25 mouse cellular contexts compared by ENCODE assay signal in the genomic region with DNA sequence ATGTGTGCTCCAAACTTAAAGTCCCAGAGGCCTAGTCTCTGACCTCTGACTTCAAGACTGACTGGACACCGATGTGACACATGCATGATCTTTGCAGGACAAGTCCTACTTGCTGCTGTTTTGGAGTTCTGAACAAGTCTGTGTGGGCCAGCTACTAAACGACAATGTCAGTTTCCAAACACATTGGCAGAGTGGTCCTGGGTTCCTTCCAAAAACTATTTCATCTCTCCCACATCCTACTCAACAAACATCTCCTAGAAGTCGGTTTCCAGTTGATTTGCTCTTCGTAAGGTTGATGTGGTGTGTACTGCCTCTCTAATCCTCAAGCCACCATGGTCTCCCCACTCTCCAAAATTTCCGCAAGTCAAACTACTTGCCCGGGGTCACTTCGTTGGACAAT.
DNase-seq lines count a peak whose midpoint lies in the region; ATAC-seq and TF ChIP-seq lines count a peak whose summit lies in the region.
"Had no signal": no experiment of that assay in that cellular context is flagged by ENCODE, and none has a peak within 500 bp of the region (broad histone marks: within the 10 kb centered on the region; RNA-seq: fewer than 3 reads in every experiment).

No protein-coding gene starts in this region.

- WGBS in forebrain, embryonic 14.5 days = 81% methylated on average over 7 of the region's 7 CpGs
- 74% methylated on average over 7 of the region's 7 CpGs for WGBS in forebrain, postnatal 0 days
- WGBS in hindbrain, embryonic 14.5 days = 88% methylated on average over 7 of the region's 7 CpGs
- 89% methylated on average over 7 of the region's 7 CpGs for WGBS in hindbrain, embryonic 11.5 days
- WGBS in thymus, adult 2 months = 93% methylated on average over 7 of the region's 7 CpGs

- H3K9me3 ChIP-seq in forebrain, embryonic 14.5 days (replicated peaks; ENCODE audit: control insufficient read depth, low read length) = no peaks in the 10 kb centered on the region
- H3K9me3 ChIP-seq in forebrain, postnatal 0 days (ENCODE audit: low read length) = no peaks in the 10 kb centered on the region
- H3K9me3 ChIP-seq in hindbrain, embryonic 14.5 days (ENCODE audit: control insufficient read depth, low read length) = no peaks in the 10 kb centered on the region
- H3K9me3 ChIP-seq in hindbrain, embryonic 11.5 days (ENCODE audit: control insufficient read depth, low read length) = no peaks in the 10 kb centered on the region
- H3K9me3 ChIP-seq: embryonic facial prominence, embryonic 10.5 days; embryonic facial prominence, embryonic 15.5 days; hindbrain, embryonic 10.5 days; kidney, embryonic 15.5 days; limb, embryonic 12.5 days; liver, embryonic 15.5 days; neural tube, embryonic 12.5 days had no signal

- 0 out of 2 replicates have a peak overlapping the region, but pooled peaks have one; percentile 39 for H3K27ac ChIP-seq in forebrain, embryonic 14.5 days (ENCODE audit: low read depth, low read length)
- no peak overlapping the region for H3K27ac ChIP-seq in forebrain, postnatal 0 days (ENCODE audit: low read depth, low read length)
- H3K27ac ChIP-seq in hindbrain, embryonic 14.5 days = peak overlapping the region; percentile 43; the same call in 1 of the 2 replicates
- no peak overlapping the region for H3K27ac ChIP-seq in hindbrain, embryonic 11.5 days (ENCODE audit: low read depth, low read length)
- H3K27ac ChIP-seq in left cerebral cortex, adult 2 months = peak overlapping the region; percentile 71
- H3K27ac ChIP-seq in thymus, adult 2 months (ENCODE audit: control insufficient read depth, insufficient read depth, low read length) = no peak overlapping the region
- H3K27ac ChIP-seq: embryonic facial prominence, embryonic 10.5 days; embryonic facial prominence, embryonic 15.5 days; hindbrain, embryonic 10.5 days; kidney, embryonic 15.5 days; limb, embryonic 12.5 days; liver, embryonic 15.5 days; neural tube, embryonic 12.5 days; stomach, postnatal 0 days had no signal

- no peak overlapping the region for H3K9ac ChIP-seq in forebrain, embryonic 14.5 days (ENCODE audit: low read length)
- no peak overlapping the region for H3K9ac ChIP-seq in forebrain, postnatal 0 days
- no peak overlapping the region for H3K9ac ChIP-seq in hindbrain, embryonic 14.5 days
- H3K9ac ChIP-seq in hindbrain, embryonic 11.5 days (ENCODE audit: low read depth, low read length) = no peak overlapping the region
- H3K9ac ChIP-seq: embryonic facial prominence, embryonic 15.5 days; kidney, embryonic 15.5 days; liver, embryonic 15.5 days; lung, embryonic 14.5 days; neural tube, embryonic 12.5 days had no signal

- H3K4me2 ChIP-seq in forebrain, embryonic 14.5 days (ENCODE audit: low read length) = no peak overlapping the region; the same call in 1 of the 2 replicates
- H3K4me2 ChIP-seq in forebrain, postnatal 0 days (ENCODE audit: low read depth) = no peak overlapping the region
- no peak overlapping the region for H3K4me2 ChIP-seq in hindbrain, embryonic 14.5 days (replicated peaks)
- no peak overlapping the region for H3K4me2 ChIP-seq in hindbrain, embryonic 11.5 days (replicated peaks; ENCODE audit: low read depth, low read length)
- H3K4me2 ChIP-seq: embryonic facial prominence, embryonic 15.5 days; kidney, embryonic 15.5 days; limb, embryonic 12.5 days; liver, embryonic 15.5 days; lung, embryonic 14.5 days; neural tube, embryonic 12.5 days had no signal

- no peak for TF ChIP-seq CTCF in forebrain, postnatal 0 days (IDR thresholded peaks at IDR 0.05; ENCODE audit: low read depth)
- TF ChIP-seq CTCF in left cerebral cortex, adult 2 months (IDR thresholded peaks at IDR 0.05) = no peak
- no peak for TF ChIP-seq CTCF in thymus, adult 2 months (IDR thresholded peaks at IDR 0.05; ENCODE audit: borderline replicate concordance, control insufficient read depth, extremely low read depth, insufficient read depth, low read length, poor library complexity)

- ATAC-seq in forebrain, embryonic 14.5 days = no peak
- ATAC-seq in forebrain, postnatal 0 days = no peak
- no peak for ATAC-seq in hindbrain, embryonic 14.5 days (ENCODE audit: low FRiP score)
- ATAC-seq in hindbrain, embryonic 11.5 days (ENCODE audit: low FRiP score) = no peak

- no peaks in the 10 kb centered on the region for H3K27me3 ChIP-seq in forebrain, embryonic 14.5 days (replicated peaks; ENCODE audit: control insufficient read depth, insufficient read depth, low read length)
- no peaks in the 10 kb centered on the region for H3K27me3 ChIP-seq in forebrain, postnatal 0 days (ENCODE audit: insufficient read depth, low read length)
- no peaks in the 10 kb centered on the region for H3K27me3 ChIP-seq in hindbrain, embryonic 14.5 days (ENCODE audit: control insufficient read depth, insufficient read depth, low read length)
- H3K27me3 ChIP-seq in hindbrain, embryonic 11.5 days (ENCODE audit: control insufficient read depth, insufficient read depth, low read length) = no peaks in the 10 kb centered on the region
- H3K27me3 ChIP-seq in thymus, adult 2 months (ENCODE audit: control insufficient read depth, insufficient read depth, low read length) = no peaks in the 10 kb centered on the region
- H3K27me3 ChIP-seq: embryonic facial prominence, embryonic 15.5 days; kidney, embryonic 15.5 days; limb, embryonic 12.5 days; liver, embryonic 15.5 days; neural tube, embryonic 12.5 days had no signal

- H3K4me1 ChIP-seq in forebrain, embryonic 14.5 days (ENCODE audit: control insufficient read depth, insufficient read depth, low read length) = peaks cover 10% of the 10 kb centered on the region
- 0 out of 2 replicates have a peak, but pooled peaks cover 10% of the 10 kb centered on the region for H3K4me1 ChIP-seq in forebrain, postnatal 0 days (ENCODE audit: insufficient read depth)
- H3K4me1 ChIP-seq in hindbrain, embryonic 14.5 days (replicated peaks; ENCODE audit: control insufficient read depth, insufficient read depth, low read length) = peaks cover 10% of the 10 kb centered on the region; the same call in 1 of the 2 replicates
- H3K4me1 ChIP-seq in hindbrain, embryonic 11.5 days (replicated peaks; ENCODE audit: control insufficient read depth, insufficient read depth, low read length) = no peaks in the 10 kb centered on the region
- no peaks in the 10 kb centered on the region for H3K4me1 ChIP-seq in thymus, adult 2 months (replicated peaks; ENCODE audit: control insufficient read depth, insufficient read depth, low read length)
- H3K4me1 ChIP-seq: embryonic facial prominence, embryonic 10.5 days; kidney, embryonic 15.5 days; liver, embryonic 15.5 days; neural tube, embryonic 12.5 days had no signal

- no peak for TF ChIP-seq POLR2A in thymus, adult 2 months (IDR thresholded peaks at IDR 0.05; ENCODE audit: control insufficient read depth, extremely low read depth, insufficient read depth, low read length, poor library complexity)

- no peaks in the 10 kb centered on the region for H3K36me3 ChIP-seq in forebrain, embryonic 14.5 days (ENCODE audit: control insufficient read depth, insufficient read depth, low read length)
- peaks cover 7% of the 10 kb centered on the region; the same call in 1 of the 2 replicates for H3K36me3 ChIP-seq in forebrain, postnatal 0 days (ENCODE audit: insufficient read depth)
- H3K36me3 ChIP-seq in hindbrain, embryonic 14.5 days (replicated peaks; ENCODE audit: control insufficient read depth, insufficient read depth) = no peaks in the 10 kb centered on the region
- no peaks in the 10 kb centered on the region for H3K36me3 ChIP-seq in hindbrain, embryonic 11.5 days (ENCODE audit: control insufficient read depth, insufficient read depth, low read length)
- no peaks in the 10 kb centered on the region for H3K36me3 ChIP-seq in thymus, adult 2 months (ENCODE audit: control insufficient read depth, insufficient read depth, low read length)
- H3K36me3 ChIP-seq: embryonic facial prominence, embryonic 10.5 days; embryonic facial prominence, embryonic 15.5 days; hindbrain, embryonic 10.5 days; kidney, embryonic 15.5 days; limb, embryonic 12.5 days; liver, embryonic 15.5 days; neural tube, embryonic 12.5 days had no signal

- intact Hi-C loops in left cerebral cortex, adult 2 months (cut with DNase I) = loop anchor here (2.0 kb wide), 1 partner anchor 77 kb away; no protein-coding TSS in a partner anchor
- intact Hi-C loops in left cerebral cortex, postnatal 10 days (cut with DNase I) = loop anchor here (5.0 kb wide), 1 partner anchor 90 kb away; a partner anchor contains a TSS

- no peak overlapping the region for H3K4me3 ChIP-seq in forebrain, embryonic 14.5 days (ENCODE audit: low read depth, low read length)
- no peak overlapping the region for H3K4me3 ChIP-seq in forebrain, postnatal 0 days (ENCODE audit: low read depth, low read length)
- H3K4me3 ChIP-seq in hindbrain, embryonic 14.5 days (replicated peaks; ENCODE audit: low read length) = no peak overlapping the region
- H3K4me3 ChIP-seq in hindbrain, embryonic 11.5 days (ENCODE audit: low read depth, low read length) = no peak overlapping the region
- H3K4me3 ChIP-seq in left cerebral cortex, adult 2 months = no peak overlapping the region
- H3K4me3 ChIP-seq in thymus, adult 2 months (ENCODE audit: control insufficient read depth, insufficient read depth, low read length) = no peak overlapping the region
- H3K4me3 ChIP-seq: embryonic facial prominence, embryonic 10.5 days; embryonic facial prominence, embryonic 15.5 days; hindbrain, embryonic 10.5 days; kidney, embryonic 15.5 days; limb, embryonic 12.5 days; liver, embryonic 15.5 days; neural tube, embryonic 12.5 days had no signal

- DNase-seq in forebrain, embryonic 14.5 days (ENCODE audit: low spot score) = no peak
- no peak for DNase-seq in forebrain, postnatal 0 days
- DNase-seq in hindbrain, embryonic 14.5 days (ENCODE audit: low spot score) = no peak
- DNase-seq in hindbrain, embryonic 11.5 days (ENCODE audit: low spot score) = no peak
- DNase-seq in left cerebral cortex, adult 2 months (ENCODE audit: extremely low spot score in 1 of 2, low spot score in 2 of 2) = no peak
- no peak for DNase-seq in left cerebral cortex, postnatal 10 days (ENCODE audit: extremely low spot score in 1 of 2, low spot score in 2 of 2)
- DNase-seq in thymus, adult 2 months = no peak
- DNase-seq: adrenal gland, postnatal 25 days; B cell, adult 2 months; heart, postnatal 14 days; kidney, adult 18-20 months; kidney, postnatal 25 days; lung, postnatal 14 days; right cerebral cortex, postnatal 4 days; thymus, adult 18-20 months; thymus, postnatal 4 days had no signal

Comparison
In these comparisons a context has a peak if more than half of its experiments do, and no peak if none do; other contexts are left out.
1. H3K27ac ChIP-seq: peak in forebrain, embryonic 14.5 days (single experiment), hindbrain, embryonic 14.5 days (single experiment) and left cerebral cortex, adult 2 months (single experiment); none in forebrain, postnatal 0 days (single experiment), hindbrain, embryonic 11.5 days (single experiment) and thymus, adult 2 months (single experiment).